Mouse (Mus musculus): Measurements from ENCODE around the gene Pkdrej.

Gene Pkdrej

DNA sequence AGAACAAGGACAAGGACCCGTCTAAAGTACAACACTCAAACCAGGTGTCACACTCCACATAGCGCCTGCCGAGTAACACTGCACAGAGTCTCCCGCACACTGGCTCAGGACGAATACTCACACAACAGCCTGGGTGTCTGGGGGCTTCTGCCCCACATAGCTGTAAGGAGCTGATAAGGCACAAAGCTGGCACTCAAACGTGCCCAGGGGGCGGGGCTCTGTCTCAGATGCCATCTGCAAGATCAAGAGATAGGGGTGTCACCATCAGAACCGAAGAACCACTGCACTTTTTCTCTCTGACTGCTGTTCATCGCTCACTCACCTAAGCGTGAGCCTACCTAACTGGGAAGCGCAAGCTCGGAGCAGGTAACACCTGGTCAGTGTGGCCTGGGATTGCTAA is 12.4 kb downstream of the Pkdrej start:
- no peak for DNase-seq

DNA sequence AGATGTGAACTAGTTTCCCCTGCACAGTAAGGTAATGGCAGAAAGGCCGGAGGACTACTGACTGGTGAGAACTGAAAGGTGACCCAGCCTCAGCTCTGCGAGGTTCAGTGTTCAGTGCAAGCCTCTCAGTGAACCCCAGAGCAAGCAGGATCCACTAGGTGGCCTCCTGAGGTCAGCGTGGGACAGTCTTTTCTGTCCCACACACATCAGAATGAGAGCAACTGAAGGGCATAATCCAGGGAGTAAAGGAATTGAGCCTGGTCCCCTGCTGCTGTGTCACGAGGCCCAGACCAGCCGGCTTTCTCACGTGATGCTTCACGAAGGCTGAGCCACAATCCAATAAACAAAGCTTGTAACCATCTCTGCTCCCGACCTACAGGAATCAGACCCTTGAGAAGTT is 13.1 kb downstream of the Pkdrej start:
- peak; percentile 52 for DNase-seq

DNA sequence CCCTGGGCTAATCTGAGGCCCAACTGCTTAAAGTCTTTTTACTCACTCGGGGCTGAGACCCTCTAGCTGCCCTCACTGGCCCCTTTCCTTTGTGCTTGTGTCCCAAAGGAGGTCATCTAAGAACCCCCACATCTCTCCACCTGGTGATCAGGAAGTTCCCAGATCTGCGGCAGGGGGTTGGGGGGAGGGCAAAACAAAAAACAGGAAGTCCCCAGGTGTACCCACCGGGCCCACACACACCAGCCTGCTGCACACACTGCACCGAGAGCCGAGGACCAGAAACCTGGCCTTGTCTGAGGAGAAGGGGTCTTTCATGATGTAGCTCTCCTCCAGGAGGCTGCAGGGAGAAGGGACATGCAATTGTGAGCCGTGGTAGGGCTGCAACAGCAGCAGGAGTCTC is 13.5 kb downstream of the Pkdrej start:
- no peak for DNase-seq

DNA sequence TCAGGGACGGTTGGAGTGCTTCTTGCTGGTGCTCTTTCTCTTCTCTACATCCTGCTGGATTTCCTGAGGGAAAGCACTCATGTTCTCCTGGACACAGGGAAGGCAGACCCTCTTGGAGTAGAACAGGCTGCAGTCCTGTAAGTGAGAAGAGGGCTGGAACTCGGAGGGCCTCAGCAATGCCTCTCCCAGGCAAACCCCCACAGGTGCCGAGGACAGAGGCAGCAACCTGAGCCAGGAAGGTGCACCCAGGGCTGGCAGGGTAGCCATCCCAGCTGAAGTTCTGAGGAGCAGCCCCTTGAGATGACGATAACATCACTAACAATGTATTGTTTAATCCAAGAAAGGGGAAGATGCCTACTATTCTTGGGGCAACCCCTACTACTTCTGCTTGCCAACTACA is 14.1 kb downstream of the Pkdrej start:
- DNase-seq: no peak

DNA sequence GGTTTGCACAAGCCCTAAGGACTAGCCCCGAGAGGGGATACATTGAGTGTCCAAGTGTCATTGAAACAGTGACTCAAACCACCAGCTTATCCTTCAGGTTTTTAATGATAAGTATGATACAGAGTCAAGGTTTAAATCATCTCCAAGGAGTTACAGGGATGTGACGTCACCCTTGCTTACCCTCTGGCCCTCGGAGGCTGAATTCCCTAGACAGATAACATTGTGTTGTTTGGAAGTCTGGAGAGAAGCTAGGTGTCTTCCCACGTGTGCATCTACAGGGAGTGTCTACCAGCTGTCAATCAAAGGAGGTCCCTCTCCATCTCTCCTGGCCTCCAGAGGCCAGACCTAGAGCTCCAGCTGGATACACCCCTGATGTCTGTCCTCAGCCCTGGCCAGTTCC is 14.6 kb downstream of the Pkdrej start:
- no peak for DNase-seq

DNA sequence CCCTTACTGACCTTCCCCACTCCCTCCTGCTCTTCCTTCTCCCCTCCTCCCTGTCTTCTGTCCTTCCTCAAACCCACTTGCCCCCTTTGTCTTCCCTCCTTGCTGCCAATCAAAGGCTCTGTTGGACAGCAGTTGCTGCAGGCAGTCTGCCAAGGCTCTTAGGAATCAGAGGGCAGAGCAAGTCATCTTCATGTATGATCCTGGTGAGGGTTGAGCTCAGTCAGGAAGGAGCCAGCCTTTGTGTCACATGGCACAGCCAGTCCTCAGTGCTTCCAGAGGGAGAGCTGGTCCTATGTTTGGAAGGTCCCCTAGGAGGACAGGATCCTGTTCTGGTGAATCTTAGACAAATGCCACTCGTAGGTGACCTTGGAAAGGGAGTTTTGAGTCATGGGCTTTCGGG is 18.6 kb downstream of the Pkdrej start:
- DNase-seq: peak; percentile 50

DNA sequence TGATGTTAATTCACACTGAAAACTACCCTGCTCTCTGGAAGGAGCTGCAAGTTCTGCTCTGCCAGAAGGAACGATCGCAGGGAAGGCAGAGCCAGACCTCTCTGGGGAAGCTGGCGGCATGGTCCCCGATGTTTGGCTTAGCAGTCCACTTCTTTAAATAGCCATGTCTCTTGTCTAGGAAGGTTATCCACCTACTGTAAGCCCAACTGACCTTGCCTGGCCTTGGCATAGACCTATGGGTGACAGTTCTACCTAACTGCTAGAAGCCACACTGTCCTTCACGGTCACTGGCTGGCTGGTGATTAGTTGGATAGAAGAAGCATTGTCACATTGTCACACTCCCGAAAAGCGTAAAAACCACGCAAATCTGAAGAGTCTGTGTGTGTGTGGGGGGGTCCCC is 22.9 kb downstream of the Pkdrej start:
- DNase-seq: no peak

DNA sequence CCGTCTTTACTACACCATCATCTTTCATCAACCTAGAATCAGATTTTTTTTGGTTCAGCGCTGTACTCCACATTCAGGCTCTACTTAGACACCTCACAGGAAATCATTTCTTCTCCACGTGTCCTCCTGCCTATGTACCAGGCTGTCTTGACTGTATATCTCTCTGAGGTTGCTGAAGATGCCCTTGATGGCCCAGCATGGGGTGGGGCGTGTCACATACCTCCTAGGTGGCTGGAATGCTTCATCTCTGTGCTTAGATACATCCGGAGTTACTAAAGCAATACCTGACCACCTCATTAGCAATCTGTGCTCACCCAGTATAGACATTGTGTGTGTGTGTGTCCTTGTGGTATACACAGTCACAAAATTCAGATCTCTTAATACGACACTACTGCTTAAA is 26.0 kb downstream of the Pkdrej start:
- DNase-seq: no peak

DNA sequence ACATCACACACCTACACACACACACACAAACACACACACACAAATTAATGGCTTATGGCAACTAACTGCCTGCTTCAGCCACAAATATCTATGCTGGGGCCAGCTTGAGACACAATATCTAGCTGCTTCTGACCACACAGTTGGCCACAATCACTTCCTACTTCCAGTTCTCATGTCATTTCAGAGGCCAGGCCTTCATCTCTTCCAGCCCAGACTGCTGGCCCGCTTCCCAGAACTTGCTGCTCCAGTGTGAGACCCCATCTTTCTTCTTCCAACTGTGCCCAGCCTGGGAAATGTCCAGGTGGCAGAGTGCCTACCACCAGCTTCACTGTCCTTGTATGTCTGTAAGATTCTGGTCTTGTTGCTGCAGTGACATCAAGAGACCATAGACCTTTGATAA is 28.7 kb downstream of the Pkdrej start:
- DNase-seq: no peak

DNA sequence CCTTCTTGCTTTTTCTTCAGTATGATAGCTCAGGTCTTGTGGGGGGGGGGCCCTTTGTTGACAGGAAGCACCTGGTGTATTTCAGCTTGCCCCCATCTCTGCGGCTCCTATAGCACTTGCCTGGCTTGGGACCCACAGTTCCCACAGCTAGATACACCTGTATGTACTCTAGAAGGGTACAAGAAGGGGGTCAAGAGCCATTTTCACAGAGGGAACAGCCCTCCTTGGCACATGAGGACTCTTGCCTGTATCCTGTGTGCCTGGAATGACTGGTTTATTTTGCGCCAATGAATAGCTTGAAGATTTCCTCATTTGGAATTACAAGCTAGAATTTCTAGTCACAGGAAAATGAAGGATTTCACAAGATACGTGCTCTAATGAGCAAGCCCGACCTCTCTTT is 30.1 kb downstream of the Pkdrej start:
- no peak for DNase-seq

DNA sequence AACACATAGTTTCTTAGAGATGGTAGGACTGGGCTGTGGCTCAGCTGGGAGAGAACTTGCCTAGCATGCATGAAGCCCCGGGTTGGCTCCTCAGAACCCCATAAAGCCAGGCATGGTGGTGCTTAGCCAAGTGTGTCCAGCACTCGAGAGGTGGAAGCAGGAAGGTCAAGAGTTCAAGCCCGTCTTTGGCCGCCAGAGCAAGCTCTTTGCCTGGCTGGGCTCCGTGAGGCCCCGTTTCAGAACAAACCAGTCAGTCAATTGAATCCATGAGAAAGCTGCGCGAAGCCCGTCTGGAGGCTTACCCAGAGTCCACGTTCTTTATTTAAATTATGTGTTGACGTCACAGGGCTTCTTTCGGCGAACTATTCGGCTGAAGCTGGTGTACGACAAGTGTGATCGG is 32.9 kb downstream of the Pkdrej start:
- peak; percentile 64 for DNase-seq

DNA sequence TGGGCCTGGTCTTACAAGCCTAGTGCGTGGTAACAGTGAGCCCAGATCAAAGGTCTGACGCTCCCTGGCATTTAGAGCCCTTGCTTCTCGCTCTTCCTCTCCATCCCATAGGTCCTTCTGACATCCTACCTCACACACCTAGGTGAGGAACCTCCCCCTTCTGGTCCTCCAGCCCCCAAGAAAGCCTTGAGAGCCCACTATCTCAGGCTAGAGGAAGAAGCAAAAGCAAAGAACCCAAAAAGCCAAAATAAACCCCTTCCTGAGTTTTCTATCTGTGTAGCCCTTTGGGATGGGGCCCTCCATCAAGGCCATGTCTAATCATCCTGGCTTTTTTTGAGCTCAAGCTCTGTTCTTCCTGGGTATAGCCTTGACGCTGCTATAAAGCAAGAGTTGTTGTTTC is 33.5 kb downstream of the Pkdrej start:
- no peak for DNase-seq

DNA sequence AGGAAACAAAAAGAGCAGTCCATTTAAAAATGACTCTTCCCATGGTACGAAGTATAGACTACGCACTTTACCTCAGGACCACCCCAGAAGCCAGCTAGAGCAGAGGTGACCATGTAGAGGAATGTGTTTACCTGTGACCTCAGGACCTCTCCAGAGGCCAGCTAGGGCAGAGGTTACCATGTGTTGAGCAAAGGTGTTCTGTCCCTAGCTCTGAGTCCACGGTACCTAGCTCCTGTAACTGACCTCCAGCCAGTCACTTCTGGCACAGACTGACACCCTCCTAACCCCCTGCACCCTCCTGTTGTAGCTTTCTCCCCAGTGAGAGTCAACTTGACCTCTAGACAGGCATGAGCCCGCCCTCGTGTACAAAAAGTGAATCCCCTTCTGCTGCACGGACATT is 34.1 kb downstream of the Pkdrej start:
- no peak for DNase-seq

DNA sequence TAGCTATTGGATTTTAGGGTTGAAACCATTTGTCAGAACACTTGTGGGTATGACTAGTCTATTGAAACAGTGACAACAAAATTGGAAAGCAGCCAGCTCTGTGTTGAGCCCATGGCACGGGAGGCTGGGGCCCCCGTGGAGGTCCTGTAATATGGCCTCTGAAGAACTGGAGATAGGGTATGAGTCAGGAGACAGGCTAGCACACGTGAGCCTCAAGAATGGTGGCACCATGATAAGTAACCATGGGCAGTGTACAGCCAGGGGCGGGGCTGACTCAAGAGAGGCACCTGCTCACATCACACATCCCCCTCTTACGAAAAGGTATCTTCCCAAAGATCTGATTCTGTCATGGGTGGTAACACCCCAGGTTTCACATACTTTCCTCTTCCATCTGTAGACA is 34.8 kb downstream of the Pkdrej start:
- no peak for DNase-seq

DNA sequence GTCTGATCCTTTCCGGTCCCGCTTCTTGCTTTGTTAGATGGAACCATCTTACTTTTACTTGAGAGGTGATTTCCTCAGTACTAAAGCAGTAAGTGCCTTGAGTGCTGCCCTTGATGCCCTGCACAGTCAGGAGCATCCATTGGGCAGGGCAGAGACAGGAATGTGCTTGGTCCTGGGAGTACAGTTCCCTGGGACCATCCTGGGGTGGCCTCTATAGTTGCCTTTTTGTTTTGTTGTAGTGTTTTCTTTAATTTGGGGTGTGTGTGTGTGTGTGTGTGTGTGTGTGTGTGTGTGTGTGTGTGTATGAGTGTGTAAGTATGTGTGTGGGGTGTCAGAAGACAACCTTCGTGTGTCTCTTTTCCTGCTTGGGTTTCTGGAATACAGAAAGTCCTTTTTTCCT is 37.2 kb downstream of the Pkdrej start:
- no peak for DNase-seq

DNA sequence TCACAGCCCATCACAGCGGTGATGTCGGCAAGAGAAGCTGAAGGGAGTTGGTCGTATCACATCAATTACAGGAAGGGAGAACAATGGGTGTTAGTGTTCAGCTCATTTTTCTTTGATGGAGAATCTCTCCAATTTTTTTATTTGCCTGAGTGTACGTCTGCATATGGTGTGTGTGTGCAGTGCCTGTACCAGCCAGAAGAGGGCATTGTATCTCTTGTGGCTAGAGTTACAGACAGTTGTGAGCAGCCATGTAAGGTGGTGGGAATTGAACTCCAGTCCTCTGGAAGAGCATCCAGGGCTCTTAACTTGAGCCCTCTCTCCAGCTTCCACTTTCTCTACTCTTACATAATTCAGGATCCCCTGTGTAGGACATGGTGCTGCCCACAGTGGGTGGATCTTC is 38.4 kb downstream of the Pkdrej start:
- no peak for DNase-seq

DNA sequence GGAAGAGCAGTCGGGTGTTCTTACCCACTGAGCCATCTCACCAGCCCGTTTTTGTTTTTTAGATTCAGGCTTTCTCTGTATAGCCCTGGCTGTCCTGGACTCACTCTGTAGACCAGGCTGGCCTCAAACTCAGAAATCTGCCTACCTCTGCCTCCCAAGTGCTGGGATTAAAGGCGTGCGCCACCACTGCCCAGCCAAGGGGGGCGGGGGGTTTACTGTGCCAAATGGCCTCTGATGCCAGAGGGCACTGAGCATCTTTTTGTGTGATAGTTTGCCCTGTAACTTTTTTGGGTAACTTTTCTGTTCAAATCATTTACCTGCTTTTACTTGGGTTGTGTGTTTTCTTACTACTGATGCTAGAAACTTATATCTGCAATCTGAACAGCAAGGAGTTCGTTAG is 42.6 kb downstream of the Pkdrej start:
- DNase-seq: peak; percentile 75

DNA sequence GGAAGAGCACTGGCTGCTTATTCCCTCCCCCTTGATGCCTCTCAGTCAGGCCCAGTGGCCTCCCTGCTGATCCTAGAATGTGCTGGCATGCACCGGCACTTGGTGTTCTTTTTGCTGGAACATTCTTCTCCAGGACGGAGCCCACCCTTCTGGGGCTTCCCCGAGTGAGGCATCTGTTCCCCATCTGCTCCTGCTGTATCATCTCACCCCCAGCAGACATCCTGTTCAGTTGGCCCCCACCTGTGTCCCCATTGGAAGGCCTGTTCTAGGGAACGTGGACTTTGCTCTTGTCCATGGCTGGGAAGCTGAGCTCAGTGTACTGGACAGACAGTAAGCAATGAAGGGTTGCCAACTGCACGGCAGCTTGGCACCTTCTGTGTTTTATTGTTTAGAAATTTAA is 44.8 kb downstream of the Pkdrej start:
- DNase-seq: peak; percentile 92

DNA sequence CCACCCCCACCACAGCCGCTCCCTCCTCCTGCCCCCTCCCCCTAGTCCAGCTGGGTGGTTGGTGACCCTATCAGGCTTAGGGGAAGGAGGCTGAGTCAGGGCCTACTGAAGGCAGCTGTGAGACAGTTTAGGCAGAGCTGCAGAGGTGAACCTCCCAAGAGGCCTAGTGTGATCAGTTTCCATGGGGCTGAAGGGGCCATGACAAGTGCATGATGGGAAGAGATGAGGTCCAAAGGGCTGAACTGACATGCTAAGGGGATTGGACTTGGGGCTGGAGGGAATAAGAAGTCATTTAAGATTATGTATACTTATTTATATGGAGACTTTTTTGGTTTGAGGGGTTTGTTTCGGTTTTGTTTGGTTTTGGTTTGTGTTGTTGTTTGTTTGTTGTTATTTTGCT is 45.3 kb downstream of the Pkdrej start:
- DNase-seq: no peak

DNA sequence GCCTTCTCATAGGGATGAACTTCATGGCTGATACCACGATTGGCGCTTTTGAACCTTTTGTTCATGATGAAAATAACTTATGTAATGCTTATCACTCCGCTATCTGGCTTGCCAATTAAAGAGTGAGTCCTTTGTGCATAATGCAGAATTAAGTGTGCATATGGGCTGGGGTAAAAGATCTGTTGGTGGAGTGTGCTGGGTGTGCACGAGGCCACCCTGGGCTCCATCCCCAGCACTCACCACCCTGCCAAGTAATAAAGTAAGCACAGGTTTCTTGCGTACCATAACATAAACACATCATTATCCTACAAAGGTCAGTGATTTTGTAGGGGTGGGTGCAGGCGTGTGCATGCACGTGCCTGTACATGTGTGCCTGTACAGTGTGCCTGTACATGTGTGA is 46.5 kb downstream of the Pkdrej start:
- DNase-seq: no peak

DNA sequence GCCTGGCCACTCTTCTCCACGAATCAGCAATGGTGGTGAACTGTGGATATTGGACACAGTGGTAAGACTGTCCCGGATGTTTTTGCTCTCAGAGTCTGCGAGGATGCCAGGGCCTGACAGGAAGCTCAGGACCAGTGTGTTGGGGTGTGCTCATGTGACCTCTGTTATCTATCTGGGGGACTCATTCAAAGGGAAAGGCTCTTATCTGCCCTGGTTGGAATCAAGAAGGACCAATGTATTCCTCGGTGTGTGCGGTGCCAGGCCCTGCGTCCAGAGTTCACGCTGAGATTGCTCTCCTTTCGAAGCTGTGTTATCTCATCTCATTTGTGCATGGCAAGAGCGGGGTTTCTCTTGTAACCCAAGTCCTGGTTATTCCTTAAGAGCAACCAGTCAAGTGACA is 47.1 kb downstream of the Pkdrej start:
- DNase-seq: no peak

DNA sequence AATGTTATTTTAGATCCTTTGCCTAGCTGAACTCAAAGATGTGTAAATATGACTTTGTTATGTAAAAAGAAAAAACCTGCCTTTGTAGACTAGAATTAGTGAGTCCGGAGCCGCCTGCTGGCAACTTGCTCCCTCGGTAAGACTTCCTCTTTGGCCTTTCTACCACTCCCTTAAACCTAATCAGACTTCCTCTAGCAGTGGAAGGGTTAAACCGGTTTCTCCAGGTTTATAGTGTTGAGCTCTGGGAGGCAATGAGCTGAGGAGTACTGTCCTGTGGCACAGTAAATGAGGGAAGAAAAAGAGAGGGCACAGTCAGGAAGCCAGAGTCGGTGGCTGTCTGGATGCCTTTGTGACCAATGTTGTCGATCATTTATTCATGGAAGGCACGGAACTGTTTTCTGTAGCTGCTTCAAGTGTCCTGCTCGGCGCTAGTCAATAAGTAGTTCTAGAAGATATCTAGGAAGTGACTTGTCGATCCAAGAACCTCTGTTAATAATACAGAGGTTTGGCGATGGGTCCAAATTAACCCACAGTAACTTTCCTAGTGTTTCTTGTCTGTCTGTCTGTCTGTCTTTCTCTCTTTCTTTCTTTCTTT is 49.3 kb downstream of the Pkdrej start:
- DNase-seq: peak; percentile 78

DNA sequence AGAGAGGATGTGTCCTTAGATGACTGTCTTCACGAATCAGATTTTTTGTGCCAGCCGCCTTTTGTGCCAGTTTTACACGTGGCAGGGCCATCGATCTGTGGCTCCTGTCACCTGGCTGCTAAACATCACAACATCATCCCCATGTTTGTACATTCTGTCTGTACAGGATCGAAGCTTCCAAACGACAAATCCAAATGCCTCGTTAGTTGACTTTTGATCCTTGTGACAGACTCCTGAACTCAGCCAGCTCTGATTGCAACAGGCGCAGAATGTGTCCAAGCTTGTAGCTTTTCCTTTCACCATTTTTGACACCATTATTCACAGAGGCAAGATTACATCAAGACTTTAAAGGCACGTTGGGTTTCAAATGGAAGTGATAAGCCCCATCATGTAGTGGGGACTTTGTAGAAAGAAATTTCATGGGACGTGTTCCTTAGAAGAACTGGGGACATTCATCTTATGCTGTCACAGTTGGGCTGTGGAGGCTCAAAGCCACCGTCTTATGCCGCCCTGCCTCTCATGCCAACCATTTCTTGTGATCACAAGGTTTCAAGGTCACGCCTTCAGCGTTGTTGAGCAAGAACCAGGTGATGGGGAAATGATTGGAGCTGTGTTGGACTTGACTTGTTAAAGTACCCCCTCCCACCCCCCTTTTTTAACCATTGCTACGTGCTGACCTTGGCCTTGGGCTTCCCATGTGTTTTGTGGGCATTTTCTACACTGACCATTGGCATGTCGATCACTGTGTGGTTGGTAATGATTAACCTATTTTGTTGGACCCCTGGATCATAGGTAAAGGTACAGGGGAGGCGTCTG is 50.0 kb downstream of the Pkdrej start:
- peak; percentile 92 for DNase-seq

DNA sequence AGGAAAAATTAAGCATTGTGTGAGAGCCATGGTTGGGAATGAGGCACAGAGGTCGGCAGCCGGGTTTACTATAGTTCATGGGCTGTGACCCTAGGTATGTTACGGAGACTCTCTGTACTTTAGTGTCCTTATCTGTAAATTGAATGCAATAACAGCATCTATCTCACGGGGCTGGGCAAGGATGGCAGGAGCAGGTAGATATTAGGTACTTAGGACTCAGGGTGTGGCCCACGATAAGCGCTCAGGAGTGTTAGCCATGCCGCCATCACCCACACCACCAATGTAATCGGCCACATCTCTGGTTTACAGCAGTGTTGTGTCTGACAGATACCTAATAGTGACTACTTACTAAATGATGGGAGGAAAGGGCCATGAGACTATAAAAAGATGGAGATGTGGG is 52.5 kb downstream of the Pkdrej start:
- no peak for DNase-seq

DNA sequence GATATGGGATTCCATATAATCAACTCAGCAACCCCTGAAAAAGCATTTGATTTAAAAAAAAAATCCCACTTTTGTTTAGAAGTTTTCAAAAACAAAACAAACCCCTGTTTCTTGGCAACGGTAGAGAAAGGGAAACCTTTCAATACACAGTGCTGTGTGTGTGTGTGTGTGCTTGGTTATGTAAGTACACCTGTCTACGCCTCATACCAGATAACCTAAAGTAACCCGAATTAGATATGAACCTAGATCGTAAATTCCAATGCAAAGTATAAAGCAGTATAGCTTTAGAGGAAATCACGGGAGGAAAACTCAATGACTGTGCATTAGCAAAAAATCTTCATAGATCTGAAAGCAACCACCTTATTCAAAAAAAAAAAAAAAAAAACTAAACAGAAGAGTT is 54.9 kb downstream of the Pkdrej start:
- DNase-seq: no peak
